Comparison of ENCODE assay signal across 11 mouse cellular contexts in the genomic region with DNA sequence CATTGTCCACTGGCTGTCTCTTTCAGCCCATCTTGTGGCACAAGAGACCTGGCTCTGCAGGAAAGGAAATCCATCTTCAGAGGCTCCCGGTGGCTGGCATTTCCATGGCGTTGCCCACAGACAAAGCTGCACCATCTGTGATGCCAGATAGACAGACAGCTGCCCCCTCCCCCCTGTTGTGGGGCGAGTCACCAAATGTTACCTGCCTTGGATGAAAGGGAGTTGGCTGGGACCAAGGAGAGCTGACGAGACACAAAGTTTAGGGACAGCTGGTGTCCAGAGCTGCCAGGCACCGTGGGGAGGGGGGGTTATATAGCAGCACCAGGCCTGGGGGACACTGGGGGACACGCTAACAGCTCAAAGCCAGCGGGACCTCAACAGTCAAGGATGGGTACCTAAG.
DNase-seq lines count a peak whose midpoint lies in the region; ATAC-seq lines count a peak whose summit lies in the region.
"Had no signal": no experiment of that assay in that cellular context is flagged by ENCODE, and none has a peak within 500 bp of the region (broad histone marks: within the 10 kb centered on the region; RNA-seq: fewer than 3 reads in every experiment).

No protein-coding gene starts in this region.

- peaks cover 7% of the 10 kb centered on the region; the same call in 1 of the 2 replicates for H3K36me3 ChIP-seq in forebrain, embryonic 12.5 days (replicated peaks)
- no peaks in the 10 kb centered on the region for H3K36me3 ChIP-seq in forebrain, embryonic 11.5 days (ENCODE audit: control insufficient read depth, insufficient read depth, low read length)
- peaks cover 9% of the 10 kb centered on the region for H3K36me3 ChIP-seq in hindbrain, embryonic 13.5 days
- H3K36me3 ChIP-seq: limb, embryonic 10.5 days; liver, embryonic 15.5 days had no signal

- ATAC-seq in forebrain, embryonic 12.5 days (ENCODE audit: low FRiP score), result no peak
- ATAC-seq in forebrain, embryonic 11.5 days (replicated peaks; ENCODE audit: low FRiP score), result no peak
- 0 out of 2 replicates have a peak, but pooled peaks have one; percentile 25 for ATAC-seq in hindbrain, embryonic 13.5 days (ENCODE audit: low FRiP score)

- H3K9me3 ChIP-seq in forebrain, embryonic 12.5 days, result no peaks in the 10 kb centered on the region
- no peaks in the 10 kb centered on the region for H3K9me3 ChIP-seq in forebrain, embryonic 11.5 days (ENCODE audit: control insufficient read depth, low read length)
- H3K9me3 ChIP-seq in hindbrain, embryonic 13.5 days, result no peaks in the 10 kb centered on the region
- H3K9me3 ChIP-seq: limb, embryonic 10.5 days; liver, embryonic 15.5 days had no signal

- H3K27ac ChIP-seq in forebrain, embryonic 12.5 days, result peak overlapping the region; percentile 59; the same call in 1 of the 2 replicates
- no peak overlapping the region for H3K27ac ChIP-seq in forebrain, embryonic 11.5 days (ENCODE audit: low read depth, low read length)
- H3K27ac ChIP-seq in hindbrain, embryonic 13.5 days, result peak overlapping the region; percentile 74
- H3K27ac ChIP-seq: heart, adult 2 months; limb, embryonic 10.5 days; liver, embryonic 15.5 days had no signal

- peaks cover 24% of the 10 kb centered on the region for H3K4me1 ChIP-seq in forebrain, embryonic 12.5 days
- H3K4me1 ChIP-seq in forebrain, embryonic 11.5 days (replicated peaks; ENCODE audit: control insufficient read depth, insufficient read depth, low read length), result peaks cover 5% of the 10 kb centered on the region; the same call in 1 of the 2 replicates
- H3K4me1 ChIP-seq in hindbrain, embryonic 13.5 days (replicated peaks), result peaks cover 42% of the 10 kb centered on the region
- H3K4me1 ChIP-seq: liver, embryonic 15.5 days had no signal

- no peak for DNase-seq in forebrain, embryonic 11.5 days (ENCODE audit: low spot score)
- DNase-seq in cerebellum, adult 9-11 months, result peak; percentile 93
- DNase-seq in layer of hippocampus, postnatal 14 days (ENCODE audit: low spot score in 2 of 2), result peak; percentile 78 to 88
- no peak for DNase-seq in urinary bladder, adult 18-20 months (ENCODE audit: low spot score in 2 of 2)
- DNase-seq in c-Kit-positive CD71-positive TER-119-positive erythroid progenitor cells, embryonic 14.5 days (ENCODE audit: low spot score), result no peak
- DNase-seq in Muller cell, postnatal 12 days (ENCODE audit: inconsistent ontology term), result no peak
- DNase-seq: heart, adult 2 months had no signal

- no peaks in the 10 kb centered on the region for H3K27me3 ChIP-seq in forebrain, embryonic 12.5 days
- H3K27me3 ChIP-seq in forebrain, embryonic 11.5 days (ENCODE audit: control insufficient read depth, insufficient read depth, low read length), result no peaks in the 10 kb centered on the region
- 0 out of 2 replicates have a peak, but pooled peaks cover 2% of the 10 kb centered on the region for H3K27me3 ChIP-seq in hindbrain, embryonic 13.5 days

- no peak overlapping the region for H3K4me2 ChIP-seq in forebrain, embryonic 12.5 days
- no peak overlapping the region for H3K4me2 ChIP-seq in forebrain, embryonic 11.5 days (ENCODE audit: low read depth, low read length, severe bottlenecking)
- H3K4me2 ChIP-seq in hindbrain, embryonic 13.5 days, result no peak overlapping the region
- H3K4me2 ChIP-seq: liver, embryonic 15.5 days had no signal

- no peak overlapping the region; the same call in 1 of the 2 replicates for H3K9ac ChIP-seq in forebrain, embryonic 12.5 days
- H3K9ac ChIP-seq in forebrain, embryonic 11.5 days (ENCODE audit: low read length), result no peak overlapping the region
- no peak overlapping the region for H3K9ac ChIP-seq in hindbrain, embryonic 13.5 days
- H3K9ac ChIP-seq: liver, embryonic 15.5 days had no signal

- WGBS in forebrain, embryonic 12.5 days, result 71% methylated on average over 7 of the region's 7 CpGs
- WGBS in forebrain, embryonic 11.5 days, result 71% methylated on average over 7 of the region's 7 CpGs
- 46% methylated on average over 7 of the region's 7 CpGs for WGBS in hindbrain, embryonic 13.5 days

- no peak overlapping the region for H3K4me3 ChIP-seq in forebrain, embryonic 12.5 days (replicated peaks)
- no peak overlapping the region for H3K4me3 ChIP-seq in forebrain, embryonic 11.5 days (ENCODE audit: low read depth, low read length)
- H3K4me3 ChIP-seq in hindbrain, embryonic 13.5 days, result no peak overlapping the region
- H3K4me3 ChIP-seq: heart, adult 2 months; limb, embryonic 10.5 days; liver, embryonic 15.5 days had no signal

Comparison
In these comparisons a context has a peak if more than half of its experiments do, and no peak if none do; other contexts are left out.
1. DNase-seq: peak in cerebellum, adult 9-11 months (single experiment) and layer of hippocampus, postnatal 14 days (2 of 2); none in forebrain, embryonic 11.5 days (single experiment), urinary bladder, adult 18-20 months (0 of 2), c-Kit-positive CD71-positive TER-119-positive erythroid progenitor cells, embryonic 14.5 days (single experiment) and Muller cell, postnatal 12 days (single experiment).